Mouse (Mus musculus) hindbrain, embryonic 12.5 days (tissue): ENCODE data around the gene Map1lc3a. TPM values are rescaled to one million over a fixed set of nuclear protein-coding genes. Genes with fewer than 3 reads are reported as not detected.

ENCODE experiments used
- ATAC-seq: fragments of 200-750 bp; cut with Nextera tagmentation; 2 replicates; pipeline ENCODE4 v1.8.0; 2017; ENCODE audit warnings: moderate TSS enrichment; ENCODE audit not compliant: low FRiP score
- H3K27ac ChIP-seq: fragments of 300-500 bp; sonication (generic); 2 replicates; pipeline ENCODE4 v1.5.1; 2016; ENCODE audit warnings: mild to moderate bottlenecking
- H3K27me3 ChIP-seq: fragments of 300-500 bp; sonication (generic); 2 replicates; pipeline ENCODE4 v1.6.1; 2016; ENCODE audit warnings: mild to moderate bottlenecking
- H3K36me3 ChIP-seq: fragments of 300-500 bp; sonication (generic); 2 replicates; pipeline ENCODE4 v1.6.1; 2016; ENCODE audit warnings: mild to moderate bottlenecking
- H3K4me1 ChIP-seq: fragments of 300-500 bp; sonication (generic); 2 replicates; pipeline ENCODE4 v1.6.1; 2016
- H3K4me2 ChIP-seq: fragments of 300-500 bp; sonication (generic); replicated peaks from 2 replicates; pipeline ENCODE4 v1.6.1; 2016; ENCODE audit warnings: mild to moderate bottlenecking
- H3K4me3 ChIP-seq: fragments of 300-500 bp; sonication (generic); 2 replicates; pipeline ENCODE4 v1.5.1; 2016; ENCODE audit warnings: mild to moderate bottlenecking
- H3K9ac ChIP-seq: fragments of 300-500 bp; sonication (generic); 2 replicates; pipeline ENCODE4 v1.6.1; 2016; ENCODE audit warnings: mild to moderate bottlenecking, moderate library complexity
- H3K9me3 ChIP-seq: fragments of 300-500 bp; sonication (generic); replicated peaks from 2 replicates; pipeline ENCODE4 v1.6.1; 2016; ENCODE audit warnings: mild to moderate bottlenecking
- WGBS: fragments of 180-500 bp; shearing (Covaris S2); methylation state at CpG from one replicate; pipeline ENCODE4 v1.1.7; 2016; 5-methylcytosine and 5-hydroxymethylcytosine counted together
- polyA plus RNA-seq: library from polyadenylated mRNA; unstranded; fragments of >200 nt; fragmentation: Nextera tagmentation; extraction: Ambion mirVana; gene quantifications from 2 replicates; pipeline ENCODE4 v1.2.1, GENCODE M21; 2016

The Map1lc3a gene
- polyA plus RNA-seq, 1 experiment from 2014 or later, result 254 TPM

- no peak overlapping the region for H3K4me3 ChIP-seq
- ATAC-seq, result no peak
- whole genome bisulfite sequencing, result 81% methylated on average over 6 of the region's 6 CpGs
- no peaks in the 10 kb centered on the region for H3K9me3 ChIP-seq
- H3K4me2 ChIP-seq, result no peak overlapping the region
- H3K27me3 ChIP-seq, result no peaks in the 10 kb centered on the region
- no peak overlapping the region for H3K27ac ChIP-seq
- peaks cover 2% of the 10 kb centered on the region for H3K4me1 ChIP-seq
- no peak overlapping the region for H3K9ac ChIP-seq
- no peaks in the 10 kb centered on the region for H3K36me3 ChIP-seq
These were observed 4.1 kb upstream of the Map1lc3a start for GRCm38 (mm10) chr2:155271957-155272356.

GRCm38 (mm10) chr2:155272396-155273170 lies 3.5 kb upstream of the Map1lc3a start:
- no peak overlapping the region for H3K4me2 ChIP-seq
- H3K9ac ChIP-seq, result no peak overlapping the region
- no peaks in the 10 kb centered on the region for H3K9me3 ChIP-seq
- 80% methylated on average over 10 of the region's 10 CpGs for WGBS
- H3K4me1 ChIP-seq, result peaks cover 8% of the 10 kb centered on the region
- H3K27me3 ChIP-seq, result no peaks in the 10 kb centered on the region
- no peaks in the 10 kb centered on the region for H3K36me3 ChIP-seq
- no peak overlapping the region for H3K27ac ChIP-seq
- H3K4me3 ChIP-seq, result no peak overlapping the region
- ATAC-seq, result no peak

- ATAC-seq, result no peak
These were observed 2.5 kb upstream of the Map1lc3a start for GRCm38 (mm10) chr2:155273603-155274002.

GRCm38 (mm10) chr2:155276621-155277175 lies 601 bp downstream of the Map1lc3a start:
- Histone ChIP-seq H3K36me3 (peaks cover 10% of the 10 kb centered on the region), H3K4me2 (peak overlapping the region; percentile 79), H3K27ac (peak overlapping the region; percentile 80), H3K9me3 (no peaks in the 10 kb centered on the region), H3K27me3 (no peaks in the 10 kb centered on the region), H3K4me1 (peaks cover 11% of the 10 kb centered on the region), H3K4me3 (peak overlapping the region; percentile 94), H3K9ac (peak overlapping the region; percentile 93)
- peak; percentile 84 for ATAC-seq
- under 1% methylated on average over 47 of the region's 49 CpGs for WGBS

More at GRCm38 (mm10) chr2:155273603-155274002, 2.5 kb upstream of the Map1lc3a start:
- no peak overlapping the region for H3K4me2 ChIP-seq
- no peak overlapping the region for H3K4me3 ChIP-seq
- peaks cover 8% of the 10 kb centered on the region for H3K36me3 ChIP-seq
- no peaks in the 10 kb centered on the region for H3K27me3 ChIP-seq
- H3K9me3 ChIP-seq, result no peaks in the 10 kb centered on the region
- no peak overlapping the region for H3K9ac ChIP-seq
- no peak overlapping the region for H3K27ac ChIP-seq
- peaks cover 11% of the 10 kb centered on the region for H3K4me1 ChIP-seq
- WGBS, result 87% methylated on average over 8 of the region's 8 CpGs

- no peak overlapping the region for H3K27ac ChIP-seq
- H3K9me3 ChIP-seq, result no peaks in the 10 kb centered on the region
- no peak for ATAC-seq
- H3K4me3 ChIP-seq, result peak overlapping the region; percentile 94; the same call in 1 of the 2 replicates
- H3K9ac ChIP-seq, result no peak overlapping the region; the same call in 1 of the 2 replicates
- H3K4me2 ChIP-seq, result peak overlapping the region; percentile 79
- H3K27me3 ChIP-seq, result no peaks in the 10 kb centered on the region
- peaks cover 11% of the 10 kb centered on the region for H3K4me1 ChIP-seq
- peaks cover 10% of the 10 kb centered on the region for H3K36me3 ChIP-seq
- 76% methylated on average over 2 of the region's 2 CpGs for WGBS
These were observed 1.6 kb downstream of the Map1lc3a start for GRCm38 (mm10) chr2:155277721-155278120.

GRCm38 (mm10) chr2:155278361-155278760 lies 2.3 kb downstream of the Map1lc3a start:
- Histone ChIP-seq H3K9me3 (no peaks in the 10 kb centered on the region), H3K9ac (no peak overlapping the region), H3K27ac (no peak overlapping the region), H3K36me3 (peaks cover 10% of the 10 kb centered on the region), H3K27me3 (no peaks in the 10 kb centered on the region), H3K4me1 (peaks cover 11% of the 10 kb centered on the region), H3K4me3 (no peak overlapping the region), H3K4me2 (no peak overlapping the region)
- 92% methylated on average over 7 of the region's 7 CpGs for WGBS
- ATAC-seq, result no peak

- WGBS, result 93% methylated on average over 4 of the region's 4 CpGs
- Histone ChIP-seq H3K4me1 (peaks cover 11% of the 10 kb centered on the region), H3K4me2 (no peak overlapping the region), H3K36me3 (peaks cover 15% of the 10 kb centered on the region), H3K27me3 (no peaks in the 10 kb centered on the region), H3K9me3 (no peaks in the 10 kb centered on the region), H3K4me3 (no peak overlapping the region), H3K27ac (no peak overlapping the region), H3K9ac (no peak overlapping the region)
- ATAC-seq, result no peak
These were observed 3.1 kb downstream of the Map1lc3a start for GRCm38 (mm10) chr2:155279163-155279562.

GRCm38 (mm10) chr2:155280116-155280515 lies 4.0 kb downstream of the Map1lc3a start:
- Histone ChIP-seq H3K27ac (no peak overlapping the region), H3K4me3 (no peak overlapping the region), H3K27me3 (no peaks in the 10 kb centered on the region), H3K36me3 (peaks cover 15% of the 10 kb centered on the region), H3K4me2 (no peak overlapping the region), H3K9me3 (no peaks in the 10 kb centered on the region), H3K9ac (no peak overlapping the region), H3K4me1 (peaks cover 11% of the 10 kb centered on the region)
- 73% methylated on average over 2 of the region's 2 CpGs for WGBS
- no peak for ATAC-seq

GRCm38 (mm10) chr2:155283793-155284192 lies 7.7 kb downstream of the Map1lc3a start:
- Histone ChIP-seq H3K27ac (no peak overlapping the region), H3K27me3 (no peaks in the 10 kb centered on the region), H3K36me3 (peaks cover 7% of the 10 kb centered on the region; the same call in 1 of the 2 replicates), H3K4me1 (no peaks in the 10 kb centered on the region), H3K9ac (no peak overlapping the region), H3K4me2 (no peak overlapping the region), H3K4me3 (no peak overlapping the region), H3K9me3 (no peaks in the 10 kb centered on the region)
- WGBS, result 92% methylated on average over 4 of the region's 4 CpGs
- ATAC-seq, result no peak

GRCm38 (mm10) chr2:155284647-155285046 lies 8.6 kb downstream of the Map1lc3a start:
- no peaks in the 10 kb centered on the region for H3K9me3 ChIP-seq
- peaks cover 8% of the 10 kb centered on the region; the same call in 1 of the 2 replicates for H3K36me3 ChIP-seq
- ATAC-seq, result no peak
- H3K4me2 ChIP-seq, result no peak overlapping the region
- 88% methylated on average over 7 of the region's 7 CpGs for WGBS
- H3K4me1 ChIP-seq, result no peaks in the 10 kb centered on the region
- no peak overlapping the region for H3K27ac ChIP-seq
- no peaks in the 10 kb centered on the region for H3K27me3 ChIP-seq
- no peak overlapping the region for H3K9ac ChIP-seq
- no peak overlapping the region for H3K4me3 ChIP-seq

GRCm38 (mm10) chr2:155285744-155286143 lies 9.6 kb downstream of the Map1lc3a start:
- no peak overlapping the region for H3K4me3 ChIP-seq
- H3K9ac ChIP-seq, result no peak overlapping the region
- 93% methylated on average over 6 of the region's 6 CpGs for WGBS
- no peaks in the 10 kb centered on the region for H3K4me1 ChIP-seq
- H3K27me3 ChIP-seq, result no peaks in the 10 kb centered on the region
- H3K4me2 ChIP-seq, result no peak overlapping the region
- H3K36me3 ChIP-seq, result peaks cover 15% of the 10 kb centered on the region; the same call in 1 of the 2 replicates
- no peak for ATAC-seq
- no peaks in the 10 kb centered on the region for H3K9me3 ChIP-seq
- H3K27ac ChIP-seq, result no peak overlapping the region

GRCm38 (mm10) chr2:155287456-155288250 lies 11.6 kb downstream of the Map1lc3a start:
- no peaks in the 10 kb centered on the region for H3K27me3 ChIP-seq
- no peak overlapping the region for H3K4me3 ChIP-seq
- WGBS, result 92% methylated on average over 4 of the region's 4 CpGs
- no peaks in the 10 kb centered on the region for H3K4me1 ChIP-seq
- H3K9me3 ChIP-seq, result no peaks in the 10 kb centered on the region
- ATAC-seq, result no peak
- no peak overlapping the region for H3K9ac ChIP-seq
- H3K27ac ChIP-seq, result no peak overlapping the region
- H3K4me2 ChIP-seq, result no peak overlapping the region
- H3K36me3 ChIP-seq, result peaks cover 32% of the 10 kb centered on the region
